Mouse (Mus musculus) liver, embryonic 14 days (tissue): ENCODE data around the gene Gh. TPM values are rescaled to one million over a fixed set of nuclear protein-coding genes. Genes with fewer than 3 reads are reported as not detected.

Experiments used
- polyA plus RNA-seq: library from polyadenylated mRNA; depleted of rRNA; stranded (reverse); fragments of >200 nt; gene quantifications from 2 replicates; pipeline ENCODE4 v1.2.3, GENCODE M21; 2012; rRNA removed

The Gh gene
- polyA plus RNA-seq = 0.03 TPM in 1 of 2 replicates, not detected in the other

DNA sequence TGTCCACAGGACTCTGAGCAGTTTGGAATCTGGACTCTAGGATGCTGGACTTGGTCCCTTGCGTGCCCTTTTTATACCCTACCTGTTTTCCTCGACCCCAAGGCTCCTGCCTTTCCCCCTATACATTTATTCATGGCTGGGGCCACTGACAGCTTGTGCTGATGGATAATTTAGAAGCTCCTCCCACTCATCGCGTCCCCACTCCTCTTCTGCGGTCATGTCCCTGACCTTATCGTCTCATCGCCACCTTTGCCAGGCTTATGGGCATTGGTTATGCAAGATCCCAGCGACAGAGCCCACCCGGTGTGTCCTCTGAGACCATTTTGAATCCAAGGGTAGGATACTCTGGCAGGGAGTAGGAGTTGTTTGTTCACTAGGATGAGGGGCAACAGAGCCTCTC lies at the start of gene Gh:
Gene Gh, minus strand, starts transcription at position 101 of the 400 bp plus-strand sequence.

DNA sequence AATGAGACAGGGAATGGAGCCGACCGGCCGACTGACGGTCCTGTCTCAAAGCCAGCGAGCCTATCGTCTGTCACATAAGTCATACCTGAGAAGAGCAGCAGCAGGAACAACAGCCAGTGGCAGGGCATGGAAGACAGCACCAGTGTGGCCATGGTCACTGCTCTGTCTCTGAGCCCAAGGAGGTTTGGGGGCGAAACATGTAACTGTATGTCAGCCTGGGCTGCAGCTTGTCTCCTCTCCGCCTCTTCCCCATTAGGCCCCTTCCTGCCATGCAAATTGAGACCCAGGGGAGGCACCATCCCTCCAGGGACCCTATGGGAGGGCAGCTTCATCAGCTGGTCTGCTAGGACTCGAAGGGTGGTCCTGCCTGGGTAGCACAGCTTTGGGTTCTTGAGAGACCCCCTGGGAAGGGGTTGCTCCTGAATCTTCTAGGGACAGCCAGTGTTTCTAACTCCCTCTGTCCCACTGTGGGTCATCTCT lies 12.7 kb upstream of the Gh start, which contains the start of gene Cd79b:
Gene Cd79b, minus strand, starts transcription at position 430 of the 480 bp plus-strand sequence.

GRCm38 (mm10) chr11:106276454-106276853 lies 25.2 kb downstream of the Gh start, which contains the start of gene Tcam1:
Gene Tcam1, plus strand, starts transcription at chr11:106276672.

DNA sequence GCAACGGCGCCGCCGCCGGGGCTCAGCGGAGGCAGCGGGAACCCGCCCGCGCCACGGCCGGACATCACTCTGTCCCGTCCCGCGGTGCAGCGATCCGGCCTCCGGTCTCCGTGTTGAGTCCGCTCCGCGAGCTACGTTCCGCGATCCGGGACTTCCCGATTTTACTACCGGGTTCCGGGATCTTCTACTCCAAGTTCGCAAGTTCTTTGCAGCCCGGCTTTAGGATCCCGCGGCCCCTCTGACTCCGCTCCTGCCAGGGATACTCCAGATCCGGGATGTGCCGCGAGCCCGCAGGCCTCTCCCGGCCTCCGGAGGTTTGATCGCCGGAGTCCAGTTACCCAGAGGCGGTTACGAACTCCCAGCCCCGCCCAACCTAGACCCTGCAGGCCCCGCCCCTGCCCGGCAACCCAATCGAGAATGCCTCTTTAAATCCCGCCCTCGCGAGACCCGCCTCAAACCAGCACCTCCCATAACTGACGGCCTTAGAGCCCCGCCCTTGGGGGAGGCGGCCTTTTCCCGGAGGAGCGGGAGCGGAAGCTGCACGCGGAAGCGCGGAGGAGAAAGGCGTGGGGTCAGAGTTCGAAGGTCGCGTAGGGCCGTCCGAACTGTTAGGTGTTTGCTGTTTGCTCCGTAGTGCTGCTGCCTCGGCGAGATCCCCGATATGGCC lies 28.9 kb downstream of the Gh start, which contains the start of gene Smarcd2:
Gene Smarcd2, minus strand, starts transcription at position 329 of the 667 bp plus-strand sequence.

GRCm38 (mm10) chr11:106255685-106256451 lies 45.8 kb downstream of the Gh start, which contains the start of the genes Ftsj3 and Psmc5:
Gene Ftsj3, minus strand, starts transcription at chr11:106256079.
Gene Psmc5, plus strand, starts transcription at chr11:106256154.

Other genes with a start within 250 kb of the Gh start
- 9.1 and 9.6 TPM in 2 replicates for gene Taco1, start 235.8 kb downstream of the Gh start, polyA plus RNA-seq
- gene Map3k3, start 217.3 kb downstream of the Gh start, polyA plus RNA-seq = 5.1 and 6.2 TPM in 2 replicates
- not detected in 2 replicates for gene Gm10840, start 141.0 kb downstream of the Gh start, polyA plus RNA-seq
- gene Limd2, start 141.0 kb downstream of the Gh start, polyA plus RNA-seq = 23.6 and 28.2 TPM in 2 replicates
- 8.8 and 10.2 TPM in 2 replicates for gene Strada, start 99.7 kb downstream of the Gh start, polyA plus RNA-seq
- gene Ccdc47, start 85.5 kb downstream of the Gh start, polyA plus RNA-seq = 21.0 and 21.5 TPM in 2 replicates
- gene Ddx42, start 84.9 kb downstream of the Gh start, polyA plus RNA-seq = 15.8 and 16.0 TPM in 2 replicates
- gene Ftsj3, start 45.8 kb downstream of the Gh start, polyA plus RNA-seq = 29.7 and 30.8 TPM in 2 replicates
- 120 and 129 TPM in 2 replicates for gene Psmc5, start 45.7 kb downstream of the Gh start, polyA plus RNA-seq
- gene Smarcd2, start 28.9 kb downstream of the Gh start, polyA plus RNA-seq = 34.1 and 35.7 TPM in 2 replicates
- 0.15 and 0.16 TPM in 2 replicates for gene Tcam1, start 25.2 kb downstream of the Gh start, polyA plus RNA-seq
- 2.7 and 4.1 TPM in 2 replicates for gene Cd79b, start 12.9 kb upstream of the Gh start, polyA plus RNA-seq
- 0.01 and 0.03 TPM in 2 replicates for gene Scn4a, start 51.4 kb upstream of the Gh start, polyA plus RNA-seq
- not detected in 2 replicates for gene Prr29, start 63.6 kb upstream of the Gh start, polyA plus RNA-seq
- gene Icam2, start 86.2 kb upstream of the Gh start, polyA plus RNA-seq = 11.7 and 15.2 TPM in 2 replicates
- gene Ern1, start 186.0 kb upstream of the Gh start, polyA plus RNA-seq = 4.4 and 5.1 TPM in 2 replicates